Mouse (Mus musculus): ENCODE measurements around the gene Zmym4. TPM values are rescaled to one million over a fixed set of nuclear protein-coding genes. Genes with fewer than 3 reads are reported as not detected.
"Not testable (repeated sequence)": the region's sequence is repeated elsewhere in the genome, so short reads cannot be mapped to it uniquely, and the experiment has no call there.

The Zmym4 gene
- polyA plus RNA-seq, 1 experiment from 2014 or later, result 26.5 TPM

GRCm38 (mm10) chr4:126992356-126992755 lies 24.4 kb upstream of the Zmym4 start:
- WGBS, result 64% methylated on average over 5 of the region's 5 CpGs
- ATAC-seq (replicated peaks; ENCODE audit: insufficient number of reproducible peaks, low FRiP score, low TSS enrichment, low read depth) (no peak), DNase-seq (ENCODE audit: low spot score) (no peak)

GRCm38 (mm10) chr4:126990553-126990952 lies 22.6 kb upstream of the Zmym4 start:
- H3K4me2 ChIP-seq (ENCODE audit: low read depth, low read length), result no peak overlapping the region
- H3K9ac ChIP-seq (replicated peaks; ENCODE audit: low read length), result no peak overlapping the region
- H3K4me1 ChIP-seq (ENCODE audit: control insufficient read depth, insufficient read depth, low read length), result no peaks in the 10 kb centered on the region
- no peak overlapping the region for H3K27ac ChIP-seq (replicated peaks; ENCODE audit: low read depth, low read length)
- no peak overlapping the region for H3K4me3 ChIP-seq (ENCODE audit: low read depth, low read length)
- DNase-seq (ENCODE audit: low spot score) (no peak), ATAC-seq (replicated peaks; ENCODE audit: insufficient number of reproducible peaks, low FRiP score, low TSS enrichment, low read depth) (no peak)
- H3K36me3 ChIP-seq (replicated peaks; ENCODE audit: control insufficient read depth, insufficient read depth, low read depth, low read length), result no peaks in the 10 kb centered on the region
- H3K27me3 ChIP-seq (ENCODE audit: control insufficient read depth, insufficient read depth, low read length), result no peaks in the 10 kb centered on the region
- no peaks in the 10 kb centered on the region for H3K9me3 ChIP-seq (replicated peaks; ENCODE audit: control insufficient read depth, low read length)

More at GRCm38 (mm10) chr4:126992356-126992755, 24.4 kb upstream of the Zmym4 start:
- Histone ChIP-seq H3K27ac (replicated peaks; ENCODE audit: low read depth, low read length) (no peak overlapping the region), H3K36me3 (replicated peaks; ENCODE audit: control insufficient read depth, insufficient read depth, low read depth, low read length) (no peaks in the 10 kb centered on the region), H3K9me3 (replicated peaks; ENCODE audit: control insufficient read depth, low read length) (no peaks in the 10 kb centered on the region), H3K9ac (replicated peaks; ENCODE audit: low read length) (no peak overlapping the region), H3K4me2 (ENCODE audit: low read depth, low read length) (no peak overlapping the region), H3K4me3 (ENCODE audit: low read depth, low read length) (no peak overlapping the region), H3K4me1 (ENCODE audit: control insufficient read depth, insufficient read depth, low read length) (no peaks in the 10 kb centered on the region), H3K27me3 (ENCODE audit: control insufficient read depth, insufficient read depth, low read length) (no peaks in the 10 kb centered on the region)

- H3K4me1 ChIP-seq (ENCODE audit: control insufficient read depth, insufficient read depth, low read length), result no peaks in the 10 kb centered on the region
- DNase-seq (ENCODE audit: low spot score) (no peak), ATAC-seq (replicated peaks; ENCODE audit: insufficient number of reproducible peaks, low FRiP score, low TSS enrichment, low read depth) (no peak)
These were observed 20.6 kb upstream of the Zmym4 start for GRCm38 (mm10) chr4:126988503-126988902.

GRCm38 (mm10) chr4:126986768-126987167 lies 18.8 kb upstream of the Zmym4 start:
- H3K27me3 ChIP-seq (ENCODE audit: control insufficient read depth, insufficient read depth, low read length), result no peaks in the 10 kb centered on the region

More at GRCm38 (mm10) chr4:126988503-126988902, 20.6 kb upstream of the Zmym4 start:
- no peaks in the 10 kb centered on the region for H3K9me3 ChIP-seq (replicated peaks; ENCODE audit: control insufficient read depth, low read length)
- no peak overlapping the region for H3K9ac ChIP-seq (replicated peaks; ENCODE audit: low read length)
- no peak overlapping the region for H3K27ac ChIP-seq (replicated peaks; ENCODE audit: low read depth, low read length)
- no peaks in the 10 kb centered on the region for H3K36me3 ChIP-seq (replicated peaks; ENCODE audit: control insufficient read depth, insufficient read depth, low read depth, low read length)
- no peaks in the 10 kb centered on the region for H3K27me3 ChIP-seq (ENCODE audit: control insufficient read depth, insufficient read depth, low read length)
- WGBS, result 76% methylated on average over 4 of the region's 4 CpGs
- no peak overlapping the region for H3K4me3 ChIP-seq (ENCODE audit: low read depth, low read length)
- H3K4me2 ChIP-seq (ENCODE audit: low read depth, low read length), result no peak overlapping the region

GRCm38 (mm10) chr4:126983736-126984525 lies 16.0 kb upstream of the Zmym4 start:
- WGBS, result 81% methylated on average over 12 of the region's 13 CpGs
- not testable (repeated sequence) for ATAC-seq (replicated peaks; ENCODE audit: insufficient number of reproducible peaks, low FRiP score, low TSS enrichment, low read depth); H3K36me3 ChIP-seq (replicated peaks; ENCODE audit: control insufficient read depth, insufficient read depth, low read depth, low read length); H3K9me3 ChIP-seq (replicated peaks; ENCODE audit: control insufficient read depth, low read length); H3K4me3 ChIP-seq (ENCODE audit: low read depth, low read length); H3K4me2 ChIP-seq (ENCODE audit: low read depth, low read length); H3K27ac ChIP-seq (replicated peaks; ENCODE audit: low read depth, low read length); DNase-seq (ENCODE audit: low spot score); H3K4me1 ChIP-seq (ENCODE audit: control insufficient read depth, insufficient read depth, low read length); H3K9ac ChIP-seq (replicated peaks; ENCODE audit: low read length); H3K27me3 ChIP-seq (ENCODE audit: control insufficient read depth, insufficient read depth, low read length)

More at GRCm38 (mm10) chr4:126986768-126987167, 18.8 kb upstream of the Zmym4 start:
- H3K36me3 ChIP-seq (replicated peaks; ENCODE audit: control insufficient read depth, insufficient read depth, low read depth, low read length), result no peaks in the 10 kb centered on the region
- no peaks in the 10 kb centered on the region for H3K4me1 ChIP-seq (ENCODE audit: control insufficient read depth, insufficient read depth, low read length)
- no peak for DNase-seq (ENCODE audit: low spot score)
- H3K4me3 ChIP-seq (ENCODE audit: low read depth, low read length), result no peak overlapping the region
- WGBS, result 80% methylated on average over 5 of the region's 5 CpGs
- H3K9me3 ChIP-seq (replicated peaks; ENCODE audit: control insufficient read depth, low read length), result no peaks in the 10 kb centered on the region
- no peak overlapping the region for H3K4me2 ChIP-seq (ENCODE audit: low read depth, low read length)
- no peak for ATAC-seq (replicated peaks; ENCODE audit: insufficient number of reproducible peaks, low FRiP score, low TSS enrichment, low read depth)
- H3K9ac ChIP-seq (replicated peaks; ENCODE audit: low read length), result no peak overlapping the region
- no peak overlapping the region for H3K27ac ChIP-seq (replicated peaks; ENCODE audit: low read depth, low read length)

- no peak overlapping the region for H3K27ac ChIP-seq (replicated peaks; ENCODE audit: low read depth, low read length)
- no peak overlapping the region for H3K4me2 ChIP-seq (ENCODE audit: low read depth, low read length)
- H3K36me3 ChIP-seq (replicated peaks; ENCODE audit: control insufficient read depth, insufficient read depth, low read depth, low read length), result no peaks in the 10 kb centered on the region
- H3K27me3 ChIP-seq (ENCODE audit: control insufficient read depth, insufficient read depth, low read length), result no peaks in the 10 kb centered on the region
- no peak for DNase-seq (ENCODE audit: low spot score)
- no peaks in the 10 kb centered on the region for H3K4me1 ChIP-seq (ENCODE audit: control insufficient read depth, insufficient read depth, low read length)
- no peak overlapping the region for H3K9ac ChIP-seq (replicated peaks; ENCODE audit: low read length)
- no peaks in the 10 kb centered on the region for H3K9me3 ChIP-seq (replicated peaks; ENCODE audit: control insufficient read depth, low read length)
- H3K4me3 ChIP-seq (ENCODE audit: low read depth, low read length), result no peak overlapping the region
- 75% methylated on average over 3 of the region's 3 CpGs for WGBS
- no peak for ATAC-seq (replicated peaks; ENCODE audit: insufficient number of reproducible peaks, low FRiP score, low TSS enrichment, low read depth)
These were observed 15.4 kb upstream of the Zmym4 start for GRCm38 (mm10) chr4:126983321-126983720.

GRCm38 (mm10) chr4:126978706-126979105 lies 10.8 kb upstream of the Zmym4 start:
- 83% methylated on average over 3 of the region's 3 CpGs for WGBS
- Histone ChIP-seq H3K4me1 (ENCODE audit: control insufficient read depth, insufficient read depth, low read length) (no peaks in the 10 kb centered on the region), H3K36me3 (replicated peaks; ENCODE audit: control insufficient read depth, insufficient read depth, low read depth, low read length) (no peaks in the 10 kb centered on the region), H3K27me3 (ENCODE audit: control insufficient read depth, insufficient read depth, low read length) (no peaks in the 10 kb centered on the region), H3K4me3 (ENCODE audit: low read depth, low read length) (no peak overlapping the region), H3K27ac (replicated peaks; ENCODE audit: low read depth, low read length) (no peak overlapping the region), H3K4me2 (ENCODE audit: low read depth, low read length) (no peak overlapping the region), H3K9ac (replicated peaks; ENCODE audit: low read length) (no peak overlapping the region), H3K9me3 (replicated peaks; ENCODE audit: control insufficient read depth, low read length) (no peaks in the 10 kb centered on the region)
- DNase-seq (ENCODE audit: low spot score), result no peak
- ATAC-seq (replicated peaks; ENCODE audit: insufficient number of reproducible peaks, low FRiP score, low TSS enrichment, low read depth), result no peak

- Histone ChIP-seq H3K36me3 (replicated peaks; ENCODE audit: control insufficient read depth, insufficient read depth, low read depth, low read length) (no peaks in the 10 kb centered on the region), H3K4me3 (ENCODE audit: low read depth, low read length) (no peak overlapping the region), H3K4me1 (ENCODE audit: control insufficient read depth, insufficient read depth, low read length) (no peaks in the 10 kb centered on the region), H3K4me2 (ENCODE audit: low read depth, low read length) (no peak overlapping the region), H3K27ac (replicated peaks; ENCODE audit: low read depth, low read length) (no peak overlapping the region), H3K27me3 (ENCODE audit: control insufficient read depth, insufficient read depth, low read length) (no peaks in the 10 kb centered on the region), H3K9me3 (replicated peaks; ENCODE audit: control insufficient read depth, low read length) (no peaks in the 10 kb centered on the region), H3K9ac (replicated peaks; ENCODE audit: low read length) (no peak overlapping the region)
- ATAC-seq (replicated peaks; ENCODE audit: insufficient number of reproducible peaks, low FRiP score, low TSS enrichment, low read depth) (no peak), DNase-seq (ENCODE audit: low spot score) (peak; percentile 26)
These were observed 9.5 kb upstream of the Zmym4 start for GRCm38 (mm10) chr4:126977467-126977866.
